Mouse (Mus musculus) A20 (cell line): ENCODE results near the gene Taf1b.
"Not testable (repeated sequence)": the region's sequence is repeated elsewhere in the genome, so short reads cannot be mapped to it uniquely, and the experiment has no call there.

Source experiments
- DNase-seq: peaks from one replicate; pipeline ENCODE4 v3.0.0-alpha.2; 2011; ENCODE audit warnings: low read depth, low spot score

Gene Taf1b

DNA sequence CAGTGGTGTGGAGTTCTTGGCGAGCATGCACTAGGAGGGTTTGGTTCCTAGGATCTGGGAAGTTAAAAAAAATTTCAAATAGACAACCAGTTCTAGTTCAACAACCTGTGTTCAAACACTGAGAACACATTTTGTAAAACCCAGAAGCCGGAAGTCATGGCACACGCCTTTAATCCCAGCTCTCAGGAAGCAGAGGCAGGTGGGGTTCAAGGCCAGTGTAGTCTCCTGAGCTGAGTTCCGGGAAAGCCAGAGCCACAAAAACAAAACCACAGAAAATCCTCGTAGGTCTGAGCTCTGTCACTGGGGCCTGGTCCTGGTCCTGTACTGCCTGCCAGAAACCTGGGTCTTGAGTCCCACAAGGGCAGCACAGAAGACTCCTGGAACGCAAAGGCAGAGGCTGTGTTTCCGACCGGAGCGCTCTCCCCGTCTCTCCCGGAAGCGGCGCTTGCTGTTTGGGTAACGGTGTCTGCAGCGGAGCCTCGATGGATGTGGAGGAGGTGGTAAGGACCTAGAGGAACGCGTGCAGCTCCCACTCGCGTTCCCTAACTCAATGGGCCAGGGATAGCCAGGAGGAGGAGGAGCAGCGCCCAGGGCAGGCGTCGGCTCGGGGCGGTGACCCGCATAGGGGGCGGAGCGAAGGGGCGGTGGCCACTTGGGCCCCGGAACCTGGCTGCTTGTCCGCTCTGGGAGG, at the start of gene Taf1b:
Gene Taf1b (plus strand): TSS at position 210 of the 691 bp plus-strand sequence.
- peak; percentile 95 for DNase-seq

DNA sequence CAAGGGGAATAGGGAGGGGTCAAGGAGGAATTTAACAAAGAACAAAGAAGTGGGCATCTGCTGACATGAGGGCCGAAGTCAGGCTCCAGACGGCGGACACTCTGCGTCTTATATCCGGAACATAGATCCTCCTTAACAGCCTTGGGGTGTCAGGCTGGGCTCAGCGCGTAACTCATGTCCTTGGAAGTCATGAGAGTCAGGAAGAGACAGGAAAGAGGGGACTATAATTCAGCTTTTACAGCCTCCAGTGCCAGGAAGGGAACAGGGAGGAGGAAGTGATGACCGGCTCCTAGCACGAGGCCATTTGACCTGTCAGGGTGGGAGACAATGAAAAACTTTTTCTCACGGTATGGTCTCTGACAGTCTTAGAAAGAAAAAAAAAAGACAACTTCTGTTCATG, 37.8 kb upstream of the Taf1b start:
- no peak for DNase-seq

DNA sequence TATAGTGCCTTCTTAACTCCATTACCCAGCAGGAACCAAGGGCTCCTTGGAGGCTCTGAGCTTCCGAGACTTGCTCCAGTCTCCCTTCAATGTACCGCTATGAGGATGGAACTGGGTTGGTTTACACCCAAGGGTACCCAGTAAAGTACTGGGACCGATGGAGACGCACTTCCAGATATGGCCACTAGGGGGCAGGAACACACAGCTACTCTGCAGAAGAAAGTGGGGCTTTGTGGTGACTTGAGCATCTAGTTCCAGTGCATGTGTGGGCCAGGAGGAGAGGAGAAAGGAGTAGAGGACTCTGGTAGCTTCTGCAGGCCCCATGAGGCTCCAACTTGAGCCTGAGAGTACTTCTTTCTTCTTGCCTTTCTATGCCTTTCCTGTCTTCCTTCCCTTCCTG, 36.0 kb upstream of the Taf1b start:
- DNase-seq: peak; percentile 46

DNA sequence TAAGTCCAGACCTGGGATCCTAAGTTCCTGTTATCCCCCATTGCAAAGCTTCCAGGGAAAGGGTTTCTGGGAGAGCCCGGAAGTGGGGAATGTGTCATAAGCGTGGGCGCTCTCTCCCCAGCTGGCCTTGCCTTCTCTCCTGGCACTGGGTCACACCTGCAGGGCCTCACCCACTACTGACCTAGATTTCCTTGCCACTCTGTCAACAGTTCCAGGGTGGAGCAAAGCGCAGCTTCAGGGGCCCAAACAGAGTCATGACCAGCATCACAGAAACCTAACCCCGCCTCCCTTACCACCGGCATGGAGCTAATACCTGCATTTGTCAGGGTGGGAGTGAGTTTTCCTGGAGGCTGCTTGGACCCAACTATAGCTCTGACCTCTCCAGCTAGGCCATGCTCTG, 34.7 kb upstream of the Taf1b start:
- DNase-seq: not testable (repeated sequence)

DNA sequence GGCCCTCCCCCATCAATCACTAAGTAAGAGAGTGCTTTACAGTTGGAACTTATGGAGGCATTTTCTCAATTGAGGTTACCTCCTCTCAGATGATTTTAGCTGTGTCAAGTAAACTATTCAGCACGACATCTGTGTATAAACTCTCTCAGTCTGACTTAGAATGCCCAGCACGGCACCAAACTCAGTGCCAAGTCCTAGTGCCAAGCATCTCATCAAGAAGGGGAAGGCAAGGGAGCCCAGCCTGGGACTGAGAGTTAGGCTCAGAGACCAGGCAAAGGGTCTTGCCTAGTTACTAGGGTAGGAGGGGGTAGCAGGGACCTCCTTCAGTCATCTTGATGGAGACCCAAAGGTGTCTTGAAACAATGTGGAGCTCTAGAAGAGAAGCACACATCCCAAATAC, 29.2 kb upstream of the Taf1b start:
- no peak for DNase-seq

DNA sequence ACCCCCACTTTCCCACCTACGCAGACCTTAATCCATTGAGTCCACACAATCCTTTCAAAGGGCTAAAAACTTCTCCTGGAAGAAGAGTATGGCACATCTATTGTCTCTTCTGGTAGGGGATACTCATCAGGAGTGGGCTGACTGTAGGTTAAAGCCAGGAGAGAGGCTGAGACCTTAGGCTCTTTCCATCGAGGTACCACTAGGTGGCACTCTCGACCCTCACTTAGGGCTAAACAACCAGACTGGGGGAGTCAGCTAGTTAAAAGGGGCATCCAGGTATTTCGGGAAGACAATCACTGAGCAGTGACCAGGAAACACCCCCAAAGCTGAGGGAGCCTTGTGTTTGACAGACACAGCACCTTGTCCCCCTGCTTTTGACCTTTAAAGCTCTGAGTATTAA, 27.2 kb upstream of the Taf1b start:
- DNase-seq: peak; percentile 70

DNA sequence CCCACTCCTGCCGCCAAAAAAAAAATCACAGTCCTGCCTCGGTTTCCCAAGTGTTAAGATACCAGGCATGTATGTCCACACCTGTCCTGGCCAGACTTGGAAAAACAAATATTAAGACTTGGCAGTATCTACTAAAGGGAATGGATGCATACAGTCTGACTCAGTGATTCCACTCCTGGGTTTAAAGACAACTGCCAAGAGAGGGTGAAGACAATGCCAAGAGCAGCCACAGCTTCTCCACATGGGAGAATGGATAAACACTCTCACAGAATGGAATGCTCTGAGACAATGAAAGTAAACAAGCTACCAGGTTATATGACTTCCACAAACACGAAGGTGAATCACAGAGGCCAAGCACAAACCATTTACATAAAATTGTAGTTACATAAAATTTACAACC, 24.9 kb upstream of the Taf1b start:
- no peak for DNase-seq

DNA sequence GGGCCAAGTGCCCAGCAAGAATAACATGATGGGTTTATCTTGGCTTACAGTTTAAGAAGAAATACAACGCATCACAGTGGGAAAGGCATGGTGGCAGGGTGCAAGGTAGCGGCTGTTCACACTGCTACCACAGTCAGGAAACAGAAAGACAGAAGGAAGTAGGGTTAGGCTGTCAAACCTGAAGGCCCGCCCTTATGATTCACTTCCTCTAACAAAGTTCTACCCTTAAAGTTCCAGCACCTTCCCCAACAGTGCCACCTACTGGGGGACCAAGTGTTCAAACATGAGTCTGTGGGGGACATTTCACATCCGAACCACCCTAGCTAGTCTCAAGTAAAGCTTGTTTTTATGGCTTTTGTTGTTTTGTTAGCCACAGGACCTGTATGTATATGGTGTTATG, 13.2 kb upstream of the Taf1b start:
- no peak for DNase-seq

DNA sequence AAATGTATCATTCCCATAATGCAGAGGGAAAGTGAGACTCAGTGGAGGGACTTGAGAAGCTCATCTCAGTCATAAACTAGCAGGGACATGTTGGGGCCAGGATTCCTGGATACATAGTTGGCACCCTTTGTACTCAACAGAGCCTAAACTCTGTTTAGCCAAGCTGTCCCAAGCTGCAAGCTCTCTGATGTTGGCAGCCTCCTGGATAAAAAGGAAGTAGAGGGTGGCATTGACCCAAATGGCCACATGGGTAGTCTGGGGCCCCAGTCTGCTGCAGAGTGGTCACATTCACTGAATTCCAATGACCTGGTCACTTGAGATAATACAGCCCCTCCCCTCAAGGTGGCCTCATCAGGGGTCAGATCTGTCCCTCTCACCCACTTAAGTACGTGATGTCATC, 11.3 kb upstream of the Taf1b start:
- DNase-seq: no peak

DNA sequence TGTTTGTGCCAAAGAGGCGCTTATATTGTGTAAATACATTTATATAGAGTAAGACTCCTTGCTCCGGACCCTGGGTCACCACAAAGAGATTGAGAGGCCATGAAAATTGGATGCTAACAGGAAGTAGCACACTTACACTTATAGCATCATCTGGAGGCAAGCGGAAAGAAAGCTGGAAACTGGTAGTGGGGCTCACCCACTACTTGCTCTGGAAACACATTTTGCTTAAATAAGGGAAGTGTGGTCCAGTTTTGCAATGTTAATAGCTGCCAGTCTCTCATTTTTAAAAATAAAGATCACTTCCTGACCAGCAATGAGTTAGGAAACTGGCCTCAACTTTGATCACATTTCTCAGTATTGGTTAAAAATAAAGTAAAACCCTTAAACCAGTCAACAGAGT, 5.7 kb upstream of the Taf1b start:
- DNase-seq: not testable (repeated sequence)

DNA sequence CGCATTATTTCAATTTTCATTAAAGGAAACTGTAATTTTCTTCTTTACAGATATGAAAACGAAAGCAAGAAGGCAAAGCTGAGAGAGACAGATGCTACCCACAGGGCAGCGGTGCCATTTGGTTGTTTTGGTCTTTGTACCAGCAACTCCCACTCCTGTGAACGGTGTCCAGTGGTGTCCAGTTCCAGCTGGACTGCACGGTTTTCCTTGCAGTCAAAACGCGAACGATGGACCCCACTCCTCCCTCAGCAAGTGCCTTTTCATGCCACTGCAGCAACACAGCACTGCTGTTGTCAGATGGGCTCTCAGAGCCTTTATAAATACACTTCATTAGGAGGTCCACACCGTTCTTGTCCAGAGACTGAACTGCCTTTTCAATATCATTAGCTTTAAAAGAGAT, 5.1 kb upstream of the Taf1b start:
- no peak for DNase-seq

DNA sequence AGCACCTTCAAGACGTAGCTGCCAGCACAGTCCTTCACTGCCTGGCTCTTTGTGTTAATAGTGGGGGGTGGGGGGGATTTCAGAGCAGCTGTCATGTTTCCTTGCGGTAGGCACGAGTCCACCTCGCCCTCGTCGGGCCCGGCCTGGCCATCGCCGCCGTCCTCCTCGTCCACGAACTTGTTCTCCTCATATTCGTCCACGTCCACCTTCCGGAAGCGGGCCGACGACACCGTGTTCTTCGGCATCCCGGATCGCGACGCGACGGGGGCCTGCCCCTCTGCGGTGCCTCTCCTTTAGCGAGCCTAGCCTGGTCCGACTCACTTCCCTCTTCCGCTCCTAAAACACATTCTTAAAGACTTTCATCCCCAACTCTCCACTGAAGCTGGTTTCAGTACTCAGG, 4.7 kb upstream of the Taf1b start:
- DNase-seq: peak; percentile 64

DNA sequence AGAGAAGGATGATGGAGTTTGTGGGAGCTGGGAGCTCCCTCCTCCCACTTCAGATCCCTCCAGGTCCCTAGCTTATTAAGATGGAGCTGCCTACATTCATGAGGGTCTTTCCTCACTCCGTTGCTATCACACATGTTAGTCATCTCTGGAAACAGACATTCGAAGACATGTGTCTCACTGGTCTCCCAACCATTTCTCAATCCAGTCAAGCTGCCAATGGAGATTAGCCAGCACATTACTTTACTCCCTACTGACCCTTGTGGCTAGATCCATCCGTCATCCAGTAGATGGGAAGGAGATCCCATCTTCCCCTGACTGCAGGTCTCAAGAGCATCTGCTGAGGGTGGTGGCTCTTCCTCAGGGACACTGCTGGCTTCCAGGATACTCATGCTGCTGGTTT, 3.4 kb upstream of the Taf1b start:
- DNase-seq: not testable (repeated sequence)

DNA sequence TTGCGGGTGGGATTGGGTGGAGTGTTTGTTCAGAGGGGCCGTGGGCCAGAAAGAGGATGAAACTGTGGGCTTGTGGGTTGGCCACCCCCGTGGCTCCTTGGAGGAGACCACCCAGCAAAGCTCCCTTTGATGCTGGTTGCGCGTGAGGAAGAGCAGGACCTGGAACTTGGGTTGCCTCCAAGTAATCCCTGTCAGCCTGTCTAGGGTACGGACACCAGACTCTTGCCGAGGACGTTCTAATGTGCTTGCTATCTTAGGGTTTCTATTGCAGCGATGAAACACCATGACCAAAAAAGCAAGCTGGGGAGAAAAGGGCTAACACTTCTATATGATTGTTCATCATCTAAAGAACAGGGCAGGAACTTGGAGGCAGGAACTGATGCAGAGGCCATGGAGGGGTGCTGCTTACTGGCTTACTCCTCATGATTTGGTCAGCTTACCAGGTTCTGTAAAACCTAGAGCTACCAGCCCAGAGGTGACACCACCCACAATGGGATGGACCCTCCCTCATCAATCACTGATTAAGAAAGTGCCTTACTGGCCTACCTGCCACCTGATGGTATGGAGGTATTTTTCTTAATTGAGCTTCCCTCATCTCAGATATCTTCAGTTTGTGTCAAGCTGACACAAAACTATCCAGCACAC, 804 bp downstream of the Taf1b start:
- not testable (repeated sequence) for DNase-seq

DNA sequence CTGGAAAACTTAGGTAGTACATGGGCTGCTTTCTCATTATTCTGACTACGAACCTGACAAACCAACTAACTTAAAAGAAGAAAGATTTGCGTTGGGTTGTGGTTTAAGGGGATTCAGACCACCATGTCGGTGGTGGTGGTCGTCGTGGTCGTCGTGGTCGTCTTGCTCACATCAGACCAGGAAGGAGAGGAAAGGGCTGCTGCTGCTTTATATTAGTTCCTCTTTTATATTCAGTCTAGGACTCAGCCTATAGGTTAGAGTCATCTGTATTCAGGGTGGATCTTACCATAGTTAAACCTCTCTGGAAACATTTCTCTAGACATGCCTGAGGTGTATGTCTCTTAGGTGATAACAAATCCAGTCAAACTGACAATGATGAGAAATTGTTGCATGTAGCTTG, 19.0 kb downstream of the Taf1b start:
- no peak for DNase-seq

DNA sequence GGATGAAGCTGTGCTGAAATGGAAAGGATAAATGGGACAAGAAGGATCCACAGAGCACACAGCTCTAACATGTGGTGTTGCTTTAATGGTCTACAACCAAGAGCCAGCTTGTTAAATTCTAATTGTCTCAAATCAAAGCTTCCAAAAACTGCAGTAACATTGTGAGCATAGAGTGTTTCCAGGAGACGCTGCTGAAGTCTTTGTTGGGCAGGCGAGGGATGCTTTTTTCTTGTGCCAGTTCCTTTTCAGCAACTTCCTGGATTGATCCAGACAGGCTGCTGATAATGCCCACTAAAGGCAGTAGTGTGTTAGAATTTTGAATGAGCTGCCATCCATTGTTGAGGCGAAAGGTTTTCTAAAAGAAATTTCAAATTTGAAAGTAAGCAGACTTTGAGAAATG, 22.9 kb downstream of the Taf1b start:
- no peak for DNase-seq

DNA sequence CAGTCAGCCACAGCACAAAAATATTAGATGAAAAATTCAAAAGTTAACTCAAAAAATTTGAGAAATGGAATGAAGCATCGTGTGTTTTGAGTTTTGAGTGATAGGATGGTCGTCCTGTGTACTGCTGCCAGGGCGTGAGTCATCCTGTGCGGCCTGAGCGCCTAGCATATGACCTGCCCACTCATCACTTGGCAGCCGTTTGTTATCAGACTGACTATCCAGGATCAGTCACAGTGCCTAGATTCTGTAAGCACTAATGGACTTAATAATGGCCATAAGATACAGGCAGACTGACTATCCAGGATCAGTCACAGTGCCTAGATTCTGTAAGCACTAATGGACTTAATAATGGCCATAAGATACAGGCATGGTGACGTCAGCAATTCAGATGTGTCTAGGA, 26.9 kb downstream of the Taf1b start:
- DNase-seq: not testable (repeated sequence)

DNA sequence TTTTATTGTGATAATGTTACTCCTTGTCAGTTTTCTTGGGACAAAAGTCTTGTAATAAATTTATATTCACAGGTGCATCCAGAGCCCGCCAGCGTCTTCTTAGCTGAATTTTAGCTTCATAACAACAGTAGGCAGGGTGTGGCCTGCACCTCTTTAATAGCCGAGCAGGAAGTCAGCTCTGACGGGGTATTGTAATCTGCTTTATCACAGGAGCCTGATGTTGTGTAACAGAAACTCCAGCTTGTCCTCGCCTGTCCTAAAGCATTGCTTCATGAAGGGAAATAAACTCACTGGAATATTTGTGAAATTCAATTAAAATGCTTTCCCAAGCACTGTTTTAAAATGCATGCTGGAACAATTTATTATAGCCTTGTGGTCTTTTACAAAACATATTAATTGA, 38.2 kb downstream of the Taf1b start:
- no peak for DNase-seq

DNA sequence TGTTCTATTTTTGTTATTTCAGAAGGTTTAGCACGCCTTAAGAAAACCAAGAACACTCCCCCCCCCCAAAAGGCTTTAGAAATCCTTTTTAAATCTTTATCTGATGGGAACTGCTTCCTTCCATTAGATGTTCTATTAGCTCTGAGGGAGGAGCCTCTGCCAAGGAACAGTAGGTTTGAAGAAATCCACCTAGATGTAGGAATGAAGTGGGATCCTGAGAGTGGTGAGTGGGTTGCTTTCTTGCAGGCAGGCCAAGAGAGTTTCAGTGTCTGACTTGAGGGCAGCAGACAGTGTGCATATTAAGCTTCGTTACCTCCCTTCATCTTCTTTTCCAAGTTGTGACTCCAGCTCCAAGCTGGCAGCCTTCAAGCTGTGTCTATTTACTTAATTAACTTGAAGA, 39.0 kb downstream of the Taf1b start:
- no peak for DNase-seq

DNA sequence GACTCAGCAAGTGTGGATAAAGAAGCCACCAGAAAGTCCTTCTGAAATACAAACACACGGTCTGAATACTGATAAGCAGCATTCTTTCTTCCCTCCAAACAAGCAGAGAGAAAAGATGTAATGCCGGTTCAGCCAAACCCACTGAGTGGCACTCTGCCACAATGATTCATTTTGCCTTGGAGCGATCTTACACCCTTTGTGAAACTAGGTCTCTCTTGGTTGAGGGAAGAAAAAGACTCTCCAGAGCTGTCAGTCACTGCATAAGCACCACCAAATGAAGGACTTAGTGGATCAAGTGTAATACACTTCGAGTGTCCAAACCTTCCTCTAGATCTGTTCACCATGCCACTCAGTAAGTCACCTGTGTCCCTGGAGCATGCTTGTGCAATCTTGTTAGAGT, 39.8 kb downstream of the Taf1b start:
- no peak for DNase-seq

DNA sequence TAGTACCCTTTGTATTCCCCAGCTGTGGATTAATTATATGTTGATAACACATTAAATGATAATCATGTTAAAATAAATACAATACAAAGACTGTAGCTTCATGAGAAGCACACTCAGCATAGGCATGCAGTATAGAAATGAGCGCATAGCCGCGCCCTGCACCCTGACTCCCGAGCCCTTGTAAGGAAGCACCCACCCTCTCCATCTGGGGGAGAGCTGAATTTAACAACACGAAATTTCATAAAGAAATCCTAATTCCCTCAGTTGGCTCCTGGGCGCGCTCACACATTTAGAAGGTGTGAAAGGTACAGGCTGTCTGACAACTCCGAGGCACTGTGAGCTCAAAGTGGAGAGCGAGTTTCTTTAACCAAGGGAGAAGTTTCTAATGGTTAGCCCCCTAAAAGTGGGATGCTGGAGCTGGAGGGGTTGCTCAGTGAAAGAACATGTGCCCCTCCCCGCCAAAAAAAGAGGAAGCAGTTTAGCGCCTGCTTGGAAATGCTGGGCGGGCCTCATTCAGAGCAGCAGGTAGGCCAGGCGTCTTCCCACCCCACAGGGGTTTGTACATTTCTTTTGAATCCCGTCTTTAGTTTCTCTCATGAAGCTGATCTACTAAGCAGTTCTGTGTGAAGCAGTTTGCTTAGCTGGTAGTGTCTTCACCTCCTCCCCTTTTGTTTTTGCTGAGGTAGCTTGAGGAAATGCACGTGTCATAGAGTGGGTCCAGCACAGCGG, 43.4 kb downstream of the Taf1b start:
- no peak for DNase-seq

DNA sequence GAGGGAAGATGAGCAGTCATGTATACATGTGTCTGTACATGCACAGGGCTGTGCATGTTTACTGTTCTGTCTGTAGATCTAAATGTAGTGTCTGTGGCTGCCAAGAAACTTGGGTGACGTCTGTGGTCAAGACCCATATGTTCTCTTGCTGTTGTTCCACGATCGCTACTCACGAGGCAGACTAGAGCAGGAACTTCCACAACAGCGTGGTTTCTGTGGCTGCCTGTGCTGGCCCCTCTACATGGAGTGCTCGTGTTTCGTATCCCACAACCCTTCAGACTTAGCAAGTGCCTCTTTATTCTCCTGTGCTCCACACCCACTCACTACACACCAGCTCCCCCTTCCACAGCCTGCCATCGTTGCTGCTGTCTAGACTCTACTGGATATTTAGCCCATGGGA, 49.5 kb downstream of the Taf1b start:
- no peak for DNase-seq

DNA sequence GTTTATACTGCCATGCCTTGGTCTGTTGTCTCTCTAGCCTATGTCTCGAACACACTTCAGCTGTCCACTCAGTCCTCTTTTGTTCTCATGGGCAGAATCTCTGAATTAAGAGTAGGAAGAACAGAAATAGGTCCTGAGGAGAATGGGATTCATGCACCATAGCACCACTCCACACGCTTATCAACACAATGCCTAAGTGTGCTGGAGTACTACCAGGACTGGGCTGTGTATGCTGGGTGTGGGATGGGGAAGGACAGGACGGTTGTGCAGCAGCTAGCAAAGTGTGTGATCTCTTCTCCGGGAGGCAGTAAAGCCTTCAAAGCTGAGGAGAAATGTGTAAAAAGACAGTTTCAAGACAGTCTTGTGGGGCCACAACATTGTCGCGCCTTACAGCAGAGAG, 50.7 kb downstream of the Taf1b start:
- DNase-seq: no peak
